Mouse (Mus musculus): Measurements from ENCODE around the gene Eps8l3.

Eps8l3 gene

GRCm38 (mm10) chr3:107895194-107895719 is 18.2 kb downstream of the Eps8l3 start:
- no peak for DNase-seq (ENCODE audit: extremely low spot score, low read depth, low spot score)

DNA sequence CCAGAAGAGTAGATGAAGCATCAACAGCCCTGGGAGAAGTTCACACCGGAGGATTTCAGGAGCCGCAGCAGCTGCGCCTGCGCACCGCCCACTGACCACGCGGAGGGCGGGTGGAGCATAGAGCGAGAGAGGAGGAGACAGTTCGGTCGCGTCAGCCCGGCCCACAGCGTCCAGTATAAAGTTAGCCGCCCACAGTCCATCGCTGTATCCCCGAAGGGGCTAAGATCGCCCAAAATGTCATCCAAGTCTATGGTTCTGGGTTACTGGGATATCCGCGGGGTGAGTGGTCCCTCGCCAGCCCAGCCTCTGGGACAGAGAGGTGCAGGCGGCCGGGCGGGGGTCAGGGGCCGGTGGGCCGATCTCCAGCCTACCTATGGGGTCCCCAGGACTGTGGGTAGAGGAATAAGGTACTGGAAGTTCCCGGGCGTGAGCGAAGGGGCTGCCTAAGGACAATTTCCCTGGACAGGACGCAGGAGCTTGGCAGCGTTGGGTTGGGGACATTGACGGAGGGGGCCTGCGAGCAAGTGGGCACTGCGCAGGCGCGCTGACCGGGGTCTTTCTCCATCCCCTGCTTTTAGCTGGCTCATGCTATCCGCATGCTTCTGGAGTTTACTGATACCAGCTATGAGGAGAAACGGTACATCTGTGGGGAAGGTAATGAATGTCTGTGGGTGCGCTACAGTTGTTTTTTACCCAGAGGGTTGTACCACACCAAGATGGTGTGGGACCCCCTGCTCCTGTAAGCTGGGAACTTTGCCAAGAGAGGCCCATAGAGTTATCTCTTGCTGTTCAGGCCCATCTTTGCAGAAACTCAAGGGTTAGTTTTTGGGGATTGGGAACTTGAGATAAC is 18.9 kb downstream of the Eps8l3 start, which contains the start of gene Gstm5:
Gene Gstm5 (plus strand): TSS at position 102 of the 850 bp plus-strand sequence.
- peak; percentile 42 for DNase-seq (ENCODE audit: extremely low spot score, low read depth, low spot score)

- no peak for DNase-seq (ENCODE audit: extremely low spot score, low read depth, low spot score)
These were observed 21.7 kb downstream of the Eps8l3 start for GRCm38 (mm10) chr3:107898691-107899090.

DNA sequence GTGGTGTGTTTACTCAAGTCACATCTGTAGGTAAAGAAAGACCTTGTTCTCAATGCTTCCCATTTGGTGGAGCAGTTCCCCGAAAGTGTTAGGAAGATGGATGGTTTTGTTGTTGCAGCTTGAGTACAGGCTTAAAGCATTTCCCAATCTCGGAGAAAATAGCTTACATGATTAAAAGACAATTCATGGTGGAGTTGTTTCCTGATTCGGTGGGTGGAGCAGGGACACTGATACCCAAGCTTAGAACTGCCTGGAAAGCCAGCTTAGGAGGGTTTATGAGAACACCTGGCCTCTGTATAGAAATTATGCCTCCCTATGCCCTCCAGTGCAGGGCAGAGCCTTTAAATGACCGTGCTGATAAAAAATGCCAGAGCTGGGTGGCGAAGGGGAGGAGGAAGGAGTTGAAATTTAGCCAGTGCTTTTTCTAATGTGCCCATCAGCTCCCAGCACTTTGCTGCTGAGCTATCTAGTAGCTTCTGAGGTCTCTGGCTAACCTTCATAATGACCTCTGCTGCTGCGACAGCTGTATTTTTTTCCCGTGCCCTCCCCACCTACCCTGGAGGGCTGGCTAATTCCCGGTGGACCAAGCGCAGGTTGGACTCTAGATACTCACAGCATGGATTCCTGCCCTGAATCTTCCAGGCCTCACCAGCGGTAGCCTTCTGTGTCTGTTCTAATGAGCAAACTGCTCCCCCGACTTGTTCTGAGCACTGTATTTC is 24.1 kb downstream of the Eps8l3 start:
- DNase-seq (ENCODE audit: extremely low spot score, low read depth, low spot score), result no peak

GRCm38 (mm10) chr3:107905942-107906341 is 28.9 kb downstream of the Eps8l3 start:
- DNase-seq (ENCODE audit: extremely low spot score, low read depth, low spot score), result no peak

- no peak for DNase-seq (ENCODE audit: extremely low spot score, low read depth, low spot score)
These were observed 39.6 kb downstream of the Eps8l3 start for GRCm38 (mm10) chr3:107916674-107917073.

DNA sequence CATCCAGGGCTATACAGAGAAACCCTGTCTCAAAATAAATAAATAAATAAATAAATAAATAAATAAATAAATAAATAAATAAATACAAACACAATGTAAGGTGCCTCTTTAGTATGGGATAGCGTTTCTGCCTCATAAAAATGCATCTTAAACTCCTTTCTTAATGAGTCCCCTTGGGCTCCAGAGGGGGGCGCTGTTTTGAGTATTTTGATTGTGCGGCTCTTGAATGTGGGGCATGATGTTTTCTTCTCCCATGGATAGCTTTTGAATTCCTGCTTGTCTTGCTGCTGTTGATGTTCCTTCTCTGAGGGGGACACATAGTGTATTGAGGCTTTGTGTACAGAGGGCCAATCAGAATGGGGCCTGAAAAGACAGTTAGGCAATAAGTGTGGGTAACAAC is 40.1 kb downstream of the Eps8l3 start:
- no peak for DNase-seq (ENCODE audit: extremely low spot score, low read depth, low spot score)

GRCm38 (mm10) chr3:107917783-107918408 is 40.9 kb downstream of the Eps8l3 start:
- no peak for DNase-seq (ENCODE audit: extremely low spot score, low read depth, low spot score)

DNA sequence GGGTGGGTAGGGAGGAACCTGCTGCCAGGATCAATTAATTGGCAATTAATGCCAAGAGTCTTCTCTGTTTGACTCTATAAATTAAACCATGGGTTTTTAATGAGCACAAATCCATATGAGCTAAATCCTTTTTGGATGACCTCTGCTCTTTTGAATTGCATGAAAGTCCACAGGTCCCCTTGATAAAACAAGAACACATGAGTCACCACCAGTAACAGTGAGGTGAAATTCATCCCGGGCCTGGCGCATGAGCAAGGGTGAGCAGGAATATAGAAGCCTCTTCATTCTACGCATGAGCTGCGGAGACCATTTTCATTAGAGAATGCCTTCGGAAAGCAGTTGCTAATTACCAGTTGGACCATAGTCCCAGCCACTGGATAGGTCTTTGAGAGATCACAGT is 43.3 kb downstream of the Eps8l3 start:
- DNase-seq (ENCODE audit: extremely low spot score, low read depth, low spot score), result no peak

- DNase-seq (ENCODE audit: extremely low spot score, low read depth, low spot score), result no peak
These were observed 48.3 kb downstream of the Eps8l3 start for GRCm38 (mm10) chr3:107925335-107925734.

GRCm38 (mm10) chr3:107927841-107928240 is 50.8 kb downstream of the Eps8l3 start:
- DNase-seq (ENCODE audit: extremely low spot score, low read depth, low spot score), result no peak

- DNase-seq (ENCODE audit: extremely low spot score, low read depth, low spot score), result no peak
These were observed 51.7 kb downstream of the Eps8l3 start for GRCm38 (mm10) chr3:107928691-107929090.

DNA sequence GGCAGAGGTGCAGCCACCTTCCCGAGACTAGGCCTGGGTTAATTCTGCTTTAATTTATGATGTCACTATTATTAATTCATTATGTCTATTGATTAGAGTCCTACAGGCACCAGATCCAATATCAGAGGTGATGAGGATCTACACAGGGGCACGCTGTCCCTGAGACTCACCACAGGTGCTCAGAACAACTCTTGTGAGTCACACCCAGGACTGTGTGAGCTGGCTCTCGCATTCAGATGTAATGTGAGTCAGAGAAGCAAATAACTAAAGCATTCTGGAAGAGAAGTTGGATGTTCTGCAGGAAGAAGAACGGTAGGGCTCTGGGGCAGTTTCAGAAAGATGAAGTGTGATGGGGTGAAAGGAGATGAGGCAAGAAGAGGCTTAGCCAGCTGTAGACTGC is 52.2 kb downstream of the Eps8l3 start:
- no peak for DNase-seq (ENCODE audit: extremely low spot score, low read depth, low spot score)

DNA sequence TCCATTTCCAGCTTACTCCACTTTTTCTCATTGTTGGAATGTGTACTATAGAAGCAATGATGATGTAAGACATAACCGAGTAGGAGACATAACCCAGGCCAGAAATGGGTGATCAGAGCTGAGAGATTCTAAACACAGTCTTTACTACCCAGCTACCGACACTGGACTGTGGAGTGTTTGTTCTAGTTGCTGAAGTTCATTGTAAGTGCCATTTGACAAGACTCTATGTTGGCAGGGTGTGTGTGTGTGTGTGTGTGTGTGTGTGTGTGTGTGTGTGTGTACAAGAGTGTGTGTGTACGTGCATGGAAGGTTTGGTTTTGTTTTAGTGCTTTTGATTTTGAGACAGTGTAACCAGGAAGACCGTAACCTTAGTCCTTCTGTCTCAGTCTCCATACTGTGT is 52.7 kb downstream of the Eps8l3 start:
- no peak for DNase-seq (ENCODE audit: extremely low spot score, low read depth, low spot score)

DNA sequence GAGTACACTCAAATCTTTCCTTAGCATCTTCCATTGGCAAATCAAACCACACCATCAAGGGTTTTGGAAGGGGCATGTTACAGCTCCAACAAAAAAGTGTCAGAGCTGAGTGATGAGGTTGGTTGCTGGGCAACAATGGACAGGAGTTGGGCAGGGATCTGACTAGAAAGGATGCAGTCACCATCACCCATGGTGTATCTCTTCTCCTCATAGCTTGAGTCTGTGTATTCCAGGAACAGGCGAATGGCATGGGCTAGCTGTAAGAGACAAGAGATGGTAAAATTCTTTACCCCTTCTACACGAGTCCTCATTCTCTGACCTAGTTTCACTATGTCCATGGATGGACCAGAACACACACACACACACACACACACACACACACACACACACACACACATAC is 54.1 kb downstream of the Eps8l3 start:
- DNase-seq (ENCODE audit: extremely low spot score, low read depth, low spot score), result no peak

GRCm38 (mm10) chr3:107931670-107932069 is 54.6 kb downstream of the Eps8l3 start, which contains the start of gene Gstm7:
TSS of gene Gstm7 (minus strand) at chr3:107931817.
- peak; percentile 87 for DNase-seq (ENCODE audit: extremely low spot score, low read depth, low spot score)

GRCm38 (mm10) chr3:107932128-107932527 is 55.1 kb downstream of the Eps8l3 start:
- no peak for DNase-seq (ENCODE audit: extremely low spot score, low read depth, low spot score)

DNA sequence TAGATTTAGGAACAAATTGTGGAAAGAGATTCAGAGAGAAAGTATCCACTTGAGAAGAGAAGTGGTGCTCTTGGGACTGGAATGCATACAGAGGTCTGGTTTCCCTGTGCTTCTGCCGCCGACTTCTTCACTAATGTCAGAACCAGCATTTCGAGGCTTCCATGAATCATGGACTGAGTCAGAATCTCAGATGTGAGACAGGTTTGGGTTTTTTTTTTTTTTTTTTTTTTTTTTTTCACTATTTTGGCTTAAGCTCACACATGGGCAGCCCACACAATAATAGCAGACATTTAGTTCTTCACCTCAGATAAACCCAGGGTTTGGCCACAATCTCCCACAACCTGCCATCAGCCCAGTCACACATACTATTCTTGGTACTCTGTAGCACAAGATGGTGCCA is 58.2 kb downstream of the Eps8l3 start:
- no peak for DNase-seq (ENCODE audit: extremely low spot score, low read depth, low spot score)

- no peak for DNase-seq (ENCODE audit: extremely low spot score, low read depth, low spot score)
These were observed 58.9 kb downstream of the Eps8l3 start for GRCm38 (mm10) chr3:107935888-107936287.

DNA sequence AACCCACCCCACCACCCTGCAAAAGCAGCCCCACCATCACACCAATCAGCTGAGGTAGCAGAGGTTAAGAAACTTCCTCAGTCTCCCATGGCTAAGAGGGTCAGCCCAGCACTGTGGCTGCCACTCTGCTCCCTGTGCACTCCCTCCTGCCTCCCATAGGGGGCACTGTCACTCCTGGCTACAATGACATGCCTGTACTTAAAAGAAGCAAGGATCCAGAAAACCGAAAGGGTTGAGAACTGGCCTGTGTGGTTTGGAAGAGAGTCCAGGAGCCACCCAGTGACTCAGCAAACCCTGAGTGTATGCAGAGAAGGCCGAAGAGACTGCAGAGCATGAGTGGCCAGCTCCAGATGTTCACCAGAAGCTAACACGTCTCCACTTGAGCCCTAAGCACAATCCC is 62.4 kb downstream of the Eps8l3 start:
- peak; percentile 31 for DNase-seq (ENCODE audit: extremely low spot score, low read depth, low spot score)

- DNase-seq (ENCODE audit: extremely low spot score, low read depth, low spot score), result no peak
These were observed 62.8 kb downstream of the Eps8l3 start for GRCm38 (mm10) chr3:107939830-107940229.
